Mouse (Mus musculus) heart, embryonic 12.5 days (tissue): ENCODE data around the gene Mdga1. TPM values are rescaled to one million over a fixed set of nuclear protein-coding genes. Genes with fewer than 3 reads are reported as not detected.

Source experiments
- ATAC-seq: fragments of 200-750 bp; cut with Nextera tagmentation; 2 replicates; pipeline ENCODE4 v1.8.0; 2017; ENCODE audit warnings: moderate TSS enrichment, moderate library complexity; ENCODE audit not compliant: insufficient number of reproducible peaks, low FRiP score
- H3K27ac ChIP-seq: fragments of 300-500 bp; sonication (generic); 2 replicates; pipeline ENCODE4 v1.5.1; 2016; ENCODE audit warnings: mild to moderate bottlenecking, moderate library complexity; ENCODE audit not compliant: poor library complexity, severe bottlenecking
- H3K27me3 ChIP-seq: fragments of 300-500 bp; sonication (generic); replicated peaks from 2 replicates; pipeline ENCODE4 v1.6.1; 2016; ENCODE audit warnings: mild to moderate bottlenecking, moderate library complexity
- H3K36me3 ChIP-seq: fragments of 300-500 bp; sonication (generic); 2 replicates; pipeline ENCODE4 v1.6.1; 2016; ENCODE audit warnings: mild to moderate bottlenecking, moderate library complexity
- H3K4me1 ChIP-seq: fragments of 300-500 bp; sonication (generic); replicated peaks from 2 replicates; pipeline ENCODE4 v1.6.1; 2016; ENCODE audit warnings: mild to moderate bottlenecking
- H3K4me2 ChIP-seq: fragments of 300-500 bp; sonication (generic); 2 replicates; pipeline ENCODE4 v1.6.1; 2016; ENCODE audit warnings: mild to moderate bottlenecking, moderate library complexity
- H3K4me3 ChIP-seq: fragments of 300-500 bp; sonication (generic); 2 replicates; pipeline ENCODE4 v1.5.1; 2016; ENCODE audit warnings: mild to moderate bottlenecking
- H3K9ac ChIP-seq: fragments of 300-500 bp; sonication (generic); 2 replicates; pipeline ENCODE4 v1.6.1; 2016; ENCODE audit warnings: mild to moderate bottlenecking, moderate library complexity
- H3K9me3 ChIP-seq: fragments of 300-500 bp; sonication (generic); replicated peaks from 2 replicates; pipeline ENCODE4 v1.6.1; 2016; ENCODE audit warnings: mild to moderate bottlenecking, moderate library complexity
- WGBS: fragments of 180-500 bp; shearing (Covaris S2); methylation state at CpG from one replicate; pipeline ENCODE4 v1.1.7; 2016; 5-methylcytosine and 5-hydroxymethylcytosine counted together
- polyA plus RNA-seq: library from polyadenylated mRNA; unstranded; fragments of >200 nt; fragmentation: Nextera tagmentation; extraction: Ambion mirVana; gene quantifications from 2 replicates; pipeline ENCODE4 v1.2.1, GENCODE M21; 2016

The Mdga1 gene
- polyA plus RNA-seq, 1 experiment from 2014 or later: 3.9 TPM

GRCm38 (mm10) chr17:29819608-29820007 lies 150.3 kb downstream of the Mdga1 start:
- Histone ChIP-seq H3K36me3 (no peaks in the 10 kb centered on the region), H3K4me1 (peaks cover 22% of the 10 kb centered on the region), H3K9me3 (no peaks in the 10 kb centered on the region), H3K9ac (no peak overlapping the region), H3K27me3 (0 out of 2 replicates have a peak, but pooled peaks cover 14% of the 10 kb centered on the region), H3K4me3 (no peak overlapping the region), H3K27ac (no peak overlapping the region), H3K4me2 (no peak overlapping the region)
- no peak for ATAC-seq
- WGBS: 73% methylated on average over 3 of the region's 3 CpGs

DNA sequence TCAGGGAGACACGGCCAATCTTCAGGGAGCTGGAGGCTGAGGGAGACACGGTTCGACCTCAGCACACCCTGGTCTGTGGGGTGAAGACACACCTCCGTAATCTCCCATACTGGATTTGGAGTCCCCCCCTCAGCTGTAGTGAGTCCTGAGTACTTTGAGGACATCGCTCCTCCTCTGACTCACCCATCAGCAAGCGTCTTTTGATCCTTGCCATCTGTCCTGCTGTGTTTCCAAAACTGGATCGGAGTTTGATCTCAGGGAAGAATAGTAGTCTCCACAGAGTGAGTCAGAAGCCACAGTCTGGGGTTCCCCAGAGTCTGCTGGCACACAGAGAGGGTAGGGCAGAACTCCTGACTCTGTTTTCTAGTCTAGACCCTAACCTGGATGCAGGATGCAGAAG lies 150.9 kb downstream of the Mdga1 start:
- no peaks in the 10 kb centered on the region for H3K36me3 ChIP-seq
- H3K4me3 ChIP-seq: no peak overlapping the region
- H3K4me1 ChIP-seq: peaks cover 19% of the 10 kb centered on the region
- no peaks in the 10 kb centered on the region for H3K9me3 ChIP-seq
- ATAC-seq: no peak
- 0 out of 2 replicates have a peak, but pooled peaks cover 14% of the 10 kb centered on the region for H3K27me3 ChIP-seq
- no peak overlapping the region for H3K27ac ChIP-seq
- H3K9ac ChIP-seq: no peak overlapping the region
- no peak overlapping the region for H3K4me2 ChIP-seq
- WGBS: 65% methylated on average over 7 of the region's 7 CpGs

GRCm38 (mm10) chr17:29818264-29818945 lies 151.5 kb downstream of the Mdga1 start:
- Histone ChIP-seq H3K27ac (no peak overlapping the region), H3K4me3 (no peak overlapping the region), H3K36me3 (no peaks in the 10 kb centered on the region), H3K4me1 (peaks cover 15% of the 10 kb centered on the region), H3K9me3 (no peaks in the 10 kb centered on the region), H3K9ac (no peak overlapping the region), H3K4me2 (no peak overlapping the region), H3K27me3 (0 out of 2 replicates have a peak, but pooled peaks cover 14% of the 10 kb centered on the region)
- WGBS: 58% methylated on average over 11 of the region's 11 CpGs
- ATAC-seq: no peak

- no peak for ATAC-seq
- Histone ChIP-seq H3K4me1 (peaks cover 15% of the 10 kb centered on the region), H3K27me3 (no peaks in the 10 kb centered on the region), H3K9me3 (no peaks in the 10 kb centered on the region), H3K36me3 (no peaks in the 10 kb centered on the region), H3K9ac (no peak overlapping the region), H3K4me2 (no peak overlapping the region), H3K4me3 (no peak overlapping the region), H3K27ac (no peak overlapping the region)
- 35% methylated on average over 6 of the region's 6 CpGs for WGBS
These were observed 155.1 kb downstream of the Mdga1 start for GRCm38 (mm10) chr17:29814758-29815157.

DNA sequence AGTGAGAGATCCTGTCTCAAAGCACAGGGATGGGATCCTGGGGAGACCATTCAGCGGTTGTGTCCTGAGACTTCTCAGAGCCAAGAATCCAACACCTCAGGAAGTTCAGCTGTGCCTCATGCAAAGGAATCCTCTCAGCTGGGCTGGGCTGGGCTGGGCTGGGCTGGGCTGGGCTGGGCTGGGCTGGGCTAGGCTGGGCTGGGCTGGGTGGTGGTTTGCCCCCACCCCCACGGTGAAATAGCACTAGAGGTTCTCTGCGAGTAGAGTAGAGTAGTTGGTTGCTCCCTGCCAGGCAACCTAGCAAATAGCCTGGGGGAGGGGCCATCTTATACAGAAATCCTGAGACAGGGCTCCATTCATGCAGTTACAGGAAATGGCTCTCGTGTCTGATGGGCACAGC lies 156.6 kb downstream of the Mdga1 start:
- Histone ChIP-seq H3K27me3 (peaks cover 5% of the 10 kb centered on the region; the same call in 1 of the 2 replicates), H3K27ac (no peak overlapping the region), H3K4me1 (peaks cover 12% of the 10 kb centered on the region; the same call in 1 of the 2 replicates), H3K9me3 (no peaks in the 10 kb centered on the region), H3K4me2 (no peak overlapping the region), H3K36me3 (no peaks in the 10 kb centered on the region), H3K9ac (no peak overlapping the region), H3K4me3 (no peak overlapping the region)
- 17% methylated on average over 4 of the region's 4 CpGs for WGBS
- ATAC-seq: no peak

GRCm38 (mm10) chr17:29803545-29803944 lies 166.3 kb downstream of the Mdga1 start:
- Histone ChIP-seq H3K27ac (no peak overlapping the region), H3K4me3 (no peak overlapping the region), H3K9ac (no peak overlapping the region), H3K4me2 (no peak overlapping the region), H3K9me3 (peaks cover 4% of the 10 kb centered on the region; the same call in 1 of the 2 replicates), H3K36me3 (no peaks in the 10 kb centered on the region), H3K4me1 (peaks cover 9% of the 10 kb centered on the region), H3K27me3 (peaks cover 20% of the 10 kb centered on the region)
- ATAC-seq: no peak
- WGBS: 62% methylated on average over 3 of the region's 3 CpGs

DNA sequence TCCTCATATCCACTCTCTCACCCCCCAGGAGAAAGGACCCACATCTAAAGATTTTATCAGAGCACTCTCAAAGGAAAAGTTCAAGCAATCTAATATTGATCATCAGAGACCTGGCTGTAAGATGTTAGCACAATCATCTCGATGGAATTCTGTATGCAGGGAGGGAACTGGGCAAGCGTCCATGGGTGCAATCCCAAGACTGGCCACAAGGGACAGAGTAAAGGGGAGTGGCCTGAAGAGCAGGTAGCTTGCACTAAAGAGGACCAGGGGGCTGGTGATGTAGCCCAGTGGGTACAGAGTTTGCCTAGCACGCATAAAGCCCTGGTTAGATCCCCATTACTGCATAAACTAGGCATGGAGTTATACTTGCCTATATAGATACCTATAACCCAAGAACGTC lies 168.5 kb downstream of the Mdga1 start:
- Histone ChIP-seq H3K27ac (no peak overlapping the region), H3K27me3 (peaks cover 31% of the 10 kb centered on the region), H3K9me3 (peaks cover 4% of the 10 kb centered on the region; the same call in 1 of the 2 replicates), H3K4me2 (no peak overlapping the region), H3K4me1 (peaks cover 11% of the 10 kb centered on the region), H3K4me3 (no peak overlapping the region), H3K36me3 (no peaks in the 10 kb centered on the region), H3K9ac (no peak overlapping the region)
- 25% methylated on average over 4 of the region's 4 CpGs for WGBS
- no peak for ATAC-seq

- Histone ChIP-seq H3K4me2 (no peak overlapping the region), H3K27ac (no peak overlapping the region), H3K4me1 (peaks cover 19% of the 10 kb centered on the region), H3K27me3 (peaks cover 38% of the 10 kb centered on the region), H3K4me3 (no peak overlapping the region), H3K9me3 (peaks cover 4% of the 10 kb centered on the region; the same call in 1 of the 2 replicates), H3K9ac (no peak overlapping the region), H3K36me3 (no peaks in the 10 kb centered on the region)
- ATAC-seq: no peak
- 45% methylated on average over 6 of the region's 6 CpGs for WGBS
These were observed 169.8 kb downstream of the Mdga1 start for GRCm38 (mm10) chr17:29800096-29800455.

- ATAC-seq: no peak
- WGBS: 54% methylated on average over 21 of the region's 21 CpGs
- H3K4me2 ChIP-seq: no peak overlapping the region
These were observed 170.3 kb downstream of the Mdga1 start for GRCm38 (mm10) chr17:29799398-29800095.

DNA sequence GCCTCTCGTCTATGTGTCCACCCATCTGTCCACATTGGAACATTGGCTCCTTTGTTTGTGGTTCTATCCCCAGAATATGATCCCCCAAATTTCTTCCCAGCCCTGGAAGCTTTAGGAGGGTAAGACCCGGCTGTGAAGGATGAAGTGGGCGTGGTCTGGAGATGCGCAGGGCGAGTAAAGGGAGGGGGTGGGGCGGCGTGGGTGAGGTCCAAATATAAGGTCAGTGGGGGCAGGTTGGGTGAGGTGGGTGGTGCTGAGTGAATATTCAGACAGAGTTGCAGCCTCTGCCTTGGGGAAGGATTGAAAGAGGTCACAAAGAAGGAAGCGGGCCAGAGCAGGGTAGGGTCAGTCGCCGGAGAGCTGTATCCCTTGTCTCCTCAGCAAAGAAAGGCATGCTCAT lies 171.7 kb downstream of the Mdga1 start:
- Histone ChIP-seq H3K27me3 (peaks cover 54% of the 10 kb centered on the region), H3K4me2 (no peak overlapping the region), H3K4me1 (peaks cover 23% of the 10 kb centered on the region), H3K9ac (no peak overlapping the region), H3K36me3 (no peaks in the 10 kb centered on the region), H3K9me3 (no peaks in the 10 kb centered on the region), H3K4me3 (no peak overlapping the region), H3K27ac (no peak overlapping the region)
- WGBS: 39% methylated on average over 10 of the region's 10 CpGs
- ATAC-seq: no peak

More at GRCm38 (mm10) chr17:29799398-29800095, 170.3 kb downstream of the Mdga1 start:
- H3K9ac ChIP-seq: no peak overlapping the region
- no peaks in the 10 kb centered on the region for H3K36me3 ChIP-seq
- peaks cover 43% of the 10 kb centered on the region for H3K27me3 ChIP-seq
- H3K4me1 ChIP-seq: peaks cover 23% of the 10 kb centered on the region
- H3K27ac ChIP-seq: no peak overlapping the region
- no peak overlapping the region for H3K4me3 ChIP-seq
- H3K9me3 ChIP-seq: no peaks in the 10 kb centered on the region

GRCm38 (mm10) chr17:29796787-29797186 lies 173.1 kb downstream of the Mdga1 start:
- no peak overlapping the region for H3K4me3 ChIP-seq
- 34% methylated on average over 9 of the region's 9 CpGs for WGBS
- peaks cover 23% of the 10 kb centered on the region for H3K4me1 ChIP-seq
- no peak for ATAC-seq
- H3K9me3 ChIP-seq: no peaks in the 10 kb centered on the region
- peaks cover 54% of the 10 kb centered on the region for H3K27me3 ChIP-seq
- no peak overlapping the region for H3K27ac ChIP-seq
- H3K36me3 ChIP-seq: no peaks in the 10 kb centered on the region
- no peak overlapping the region for H3K9ac ChIP-seq
- H3K4me2 ChIP-seq: peak overlapping the region; percentile 1; the same call in 1 of the 2 replicates
